Mouse (Mus musculus): ENCODE measurements at regions not wholly inside any gene's neighbourhood (a gene's known extent, or its start where the extent isn't known, plus 50 kb on each side); places are given as distances from the start of the nearest gene placed in this dataset.
A peak's percentile ranks its signal among the peaks of the same experiment; 100 is the strongest.

DNA sequence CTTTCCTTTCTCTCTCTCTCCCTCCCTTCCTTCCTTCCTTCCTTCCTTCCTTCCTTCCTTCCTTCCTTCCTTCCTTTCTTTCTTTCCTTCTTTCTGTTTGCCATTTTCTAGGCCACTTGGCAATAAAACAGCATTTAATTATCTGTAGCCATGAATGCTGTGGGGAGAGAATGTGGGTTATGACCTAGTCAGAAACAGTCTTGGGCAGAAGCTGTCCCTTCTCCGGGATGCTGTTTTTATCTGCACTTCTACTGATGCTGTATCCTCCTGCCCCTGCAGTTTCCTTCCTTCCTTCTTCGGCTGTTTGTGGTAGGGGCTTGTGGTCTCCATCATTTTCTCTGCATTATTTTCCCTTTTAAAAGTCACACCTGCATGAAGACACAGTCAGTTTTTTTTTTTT lies 272.3 kb upstream of the Sox2 start:
- DNase-seq (ENCODE audit: low spot score): no peak

GRCm38 (mm10) chr3:34377329-34377728 lies 272.9 kb upstream of the Sox2 start:
- no peak for DNase-seq (ENCODE audit: low spot score)

DNA sequence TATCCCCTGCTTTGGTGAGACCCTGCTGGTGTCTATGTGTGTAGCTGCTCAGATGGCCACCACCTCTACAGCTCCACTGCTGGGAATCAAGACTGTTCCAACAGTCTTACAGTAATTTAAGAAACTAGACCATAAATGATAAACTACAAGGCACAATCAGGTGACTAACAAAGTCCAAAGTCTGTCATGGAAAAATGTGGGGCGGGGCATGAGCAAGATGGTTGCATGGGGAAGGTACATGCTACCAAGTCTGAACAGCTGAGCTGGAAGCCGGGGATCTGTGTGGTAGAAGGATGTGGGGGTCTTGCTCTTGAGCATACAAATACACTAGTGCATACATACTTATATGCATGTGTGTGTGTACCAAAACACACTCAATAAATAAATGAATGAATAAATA lies 278.8 kb upstream of the Sox2 start:
- DNase-seq (ENCODE audit: low spot score): no peak

DNA sequence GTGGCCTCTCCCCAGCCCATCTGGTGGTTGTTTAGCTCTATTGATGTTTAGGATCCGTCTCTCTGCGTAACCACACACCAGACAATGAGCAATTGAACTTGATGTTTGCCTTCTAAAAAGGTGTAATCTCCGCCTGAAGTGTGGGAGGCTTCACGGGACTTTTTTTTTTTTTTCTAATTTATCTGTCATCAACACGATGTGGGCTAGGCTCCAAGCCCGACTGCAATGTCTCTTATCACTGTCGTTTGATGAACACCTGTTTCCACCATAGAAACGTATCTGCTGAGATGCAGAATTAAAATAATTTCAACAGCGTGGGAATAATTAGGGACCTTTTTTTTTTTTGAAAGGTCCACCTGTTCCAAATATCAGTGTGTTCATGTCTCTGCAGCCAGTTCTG lies 257.0 kb upstream of the Dnajc19 start:
- no peak for DNase-seq (ENCODE audit: low spot score)

GRCm38 (mm10) chr3:34333555-34333954 lies 252.4 kb upstream of the Dnajc19 start:
- no peak for DNase-seq (ENCODE audit: low spot score)

GRCm38 (mm10) chr3:34331889-34332276 lies 250.8 kb upstream of the Dnajc19 start:
- DNase-seq (ENCODE audit: low spot score): no peak

DNA sequence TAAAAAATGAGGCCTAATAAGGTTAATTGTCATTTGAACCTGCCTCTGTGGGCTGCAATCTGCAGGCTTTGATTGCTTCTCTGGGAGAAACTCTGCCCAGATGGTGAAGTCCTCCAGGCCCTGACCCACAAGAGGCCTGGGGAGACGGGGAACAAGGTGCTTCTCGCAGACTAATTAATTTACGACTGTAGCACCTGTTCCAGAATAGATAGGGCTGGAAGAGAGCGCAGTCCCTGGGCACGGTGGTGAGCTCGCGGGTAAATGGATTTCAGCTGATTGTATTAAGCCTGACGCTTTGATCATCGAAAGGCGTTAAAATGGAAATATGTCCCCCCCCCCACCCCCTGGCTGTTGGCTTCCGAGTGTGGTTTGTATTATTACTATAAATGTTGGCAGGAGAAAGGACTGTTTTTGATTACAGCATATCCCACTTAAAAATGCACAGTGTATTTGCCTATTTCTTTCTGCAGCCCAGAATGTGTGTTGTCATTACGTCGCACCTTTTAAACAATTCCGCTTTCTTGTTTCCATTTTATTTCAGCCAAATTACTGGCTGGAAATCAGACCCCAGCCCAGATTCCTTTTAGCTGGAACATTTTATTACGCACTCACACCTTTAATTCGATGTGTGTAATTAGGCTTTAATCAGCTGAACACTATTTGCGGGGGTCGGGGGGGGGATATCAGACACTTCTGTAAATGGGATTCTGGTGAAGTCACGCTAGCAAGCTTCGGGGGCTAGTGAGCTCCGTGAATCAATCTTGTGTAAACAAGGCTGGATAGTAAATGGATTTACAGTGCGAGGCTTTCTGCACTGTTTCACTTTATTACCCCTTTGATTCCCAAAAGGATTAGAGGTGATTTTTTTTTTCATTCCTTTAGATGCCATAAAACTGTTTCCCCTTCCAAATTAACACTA lies 250.1 kb upstream of the Dnajc19 start:
- no peak for DNase-seq (ENCODE audit: low spot score)

DNA sequence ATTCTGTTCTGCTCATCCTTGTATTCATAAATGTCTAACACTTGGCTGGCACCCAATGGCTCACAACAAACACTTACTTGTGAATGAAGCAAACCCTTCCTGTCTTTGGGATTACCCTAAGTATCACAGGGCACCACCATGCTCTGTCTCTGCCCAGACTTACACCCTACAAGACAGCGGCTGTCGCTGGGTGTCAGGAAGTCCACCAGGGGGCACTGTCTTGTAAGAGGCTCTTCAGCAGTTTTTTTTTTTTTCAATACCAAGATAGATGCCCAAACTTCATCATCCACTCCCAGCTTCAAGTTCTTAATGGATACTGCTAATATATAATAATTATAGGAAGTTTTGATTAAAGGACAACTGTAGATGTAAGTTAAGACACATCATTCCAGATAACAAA lies 247.7 kb upstream of the Dnajc19 start:
- peak; percentile 35 for DNase-seq (ENCODE audit: low spot score)

- no peak for DNase-seq (ENCODE audit: low spot score)
Measured at GRCm38 (mm10) chr3:34325669-34326068, 244.5 kb upstream of the Dnajc19 start.

- no peak for DNase-seq (ENCODE audit: low spot score)
Measured at GRCm38 (mm10) chr3:34322527-34323210, 241.5 kb upstream of the Dnajc19 start.

DNA sequence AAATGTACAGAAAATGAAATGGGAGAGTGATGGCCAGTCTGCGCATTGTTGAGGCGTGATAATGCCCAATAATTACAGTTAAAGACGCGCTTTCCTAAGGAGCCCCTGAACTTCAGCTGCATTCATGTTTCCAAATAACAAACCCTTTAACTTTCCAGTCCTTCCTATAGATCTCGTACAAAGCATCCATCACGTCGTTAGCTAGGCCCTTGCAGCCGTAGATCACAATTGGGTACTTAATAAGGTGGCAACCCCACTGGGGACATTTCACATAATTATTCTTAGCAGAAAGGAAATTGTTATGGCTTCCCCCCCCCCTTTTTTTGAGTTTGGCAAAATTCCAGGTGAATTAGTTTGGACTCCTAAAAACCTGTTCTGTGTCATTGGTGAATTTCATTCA lies 233.7 kb upstream of the Dnajc19 start:
- no peak for DNase-seq (ENCODE audit: low spot score)

DNA sequence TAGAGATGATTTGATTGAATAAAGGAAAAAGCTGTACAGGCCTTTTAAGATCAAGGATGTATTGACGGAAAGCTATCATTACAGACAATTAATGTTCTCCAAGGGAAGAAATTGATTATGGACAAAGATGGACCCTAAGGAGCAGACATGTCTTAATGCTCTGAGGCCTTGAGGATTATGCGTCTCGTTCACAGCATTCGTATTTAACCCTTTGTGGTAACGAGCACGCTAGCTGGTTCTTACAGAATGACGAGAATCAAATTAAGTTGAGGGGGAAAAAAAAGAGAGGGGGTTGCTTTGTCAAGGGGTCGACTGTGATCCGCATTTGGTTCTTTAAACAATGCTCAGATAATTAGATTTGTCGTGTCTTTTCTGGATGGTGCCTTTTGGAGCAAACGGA lies 233.3 kb upstream of the Dnajc19 start:
- DNase-seq (ENCODE audit: low spot score): no peak

GRCm38 (mm10) chr3:34311944-34312343 lies 230.8 kb upstream of the Dnajc19 start:
- no peak for DNase-seq (ENCODE audit: low spot score)

- DNase-seq (ENCODE audit: low spot score): no peak
Measured at GRCm38 (mm10) chr3:34299637-34300036, 218.5 kb upstream of the Dnajc19 start.

- no peak for DNase-seq (ENCODE audit: low spot score)
Measured at GRCm38 (mm10) chr3:34287836-34288235, 206.7 kb upstream of the Dnajc19 start.

DNA sequence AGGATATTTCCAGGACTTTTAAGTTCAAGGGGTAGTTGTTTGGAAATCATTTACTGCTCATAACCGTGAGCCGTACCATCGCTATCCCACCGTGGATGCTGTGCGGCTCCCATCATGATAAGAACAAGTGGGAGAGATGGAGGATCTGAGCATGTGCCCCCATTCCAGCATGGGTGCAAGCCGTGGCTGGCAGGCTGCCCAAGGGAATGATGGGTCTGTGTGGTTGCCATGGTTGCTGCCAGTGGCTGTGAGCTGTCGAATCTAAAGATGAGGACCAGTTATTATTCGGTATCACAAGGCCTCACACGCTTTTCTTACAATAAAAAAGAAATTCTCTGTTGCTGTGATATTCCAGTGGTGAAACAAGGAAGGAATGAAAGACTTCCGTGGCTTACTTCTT lies 189.0 kb upstream of the Dnajc19 start:
- no peak for DNase-seq (ENCODE audit: low spot score)

- DNase-seq (ENCODE audit: low spot score): no peak
Measured at GRCm38 (mm10) chr3:34266462-34266861, 185.3 kb upstream of the Dnajc19 start.

GRCm38 (mm10) chr3:34264811-34265210 lies 183.7 kb upstream of the Dnajc19 start:
- no peak for DNase-seq (ENCODE audit: low spot score)

GRCm38 (mm10) chr3:34252730-34253337 lies 171.7 kb upstream of the Dnajc19 start:
- DNase-seq (ENCODE audit: low spot score): no peak

DNA sequence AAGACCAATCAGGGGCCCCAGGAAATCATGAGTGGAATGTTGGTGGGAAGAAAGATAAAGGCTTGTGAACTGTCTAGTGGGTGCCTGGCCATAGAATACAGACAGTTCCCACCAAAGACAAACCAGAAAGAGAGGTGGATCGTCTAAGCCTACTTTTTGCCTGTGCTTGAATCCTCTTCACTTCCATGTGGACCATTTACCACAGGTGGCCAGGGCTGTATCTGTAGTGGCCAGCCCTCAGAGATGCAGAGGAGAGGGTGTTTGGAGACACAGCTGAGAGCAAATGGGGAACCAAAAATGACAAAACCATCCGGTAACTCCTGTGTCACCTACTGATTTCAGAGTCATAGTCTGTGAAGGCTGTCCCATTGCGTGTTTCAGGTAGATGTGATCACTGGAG lies 161.0 kb upstream of the Dnajc19 start:
- no peak for DNase-seq (ENCODE audit: low spot score)

DNA sequence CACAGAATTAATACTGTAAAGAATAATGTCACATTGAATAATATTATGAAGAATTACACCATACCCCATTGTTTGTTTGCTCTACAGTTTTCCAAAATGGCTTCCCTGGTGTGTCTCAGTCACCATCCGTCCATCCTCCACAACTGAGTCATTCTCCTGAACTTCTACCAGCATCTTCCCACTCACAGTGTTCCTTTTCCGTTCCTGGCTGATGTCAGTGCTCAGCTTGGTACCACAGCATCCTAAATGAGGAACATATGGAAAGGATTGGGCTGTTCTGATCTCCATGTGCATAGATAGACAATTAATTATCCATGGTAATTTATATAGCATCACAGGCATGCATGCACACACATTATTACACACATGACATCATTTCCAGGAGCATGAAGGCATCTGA lies 158.9 kb upstream of the Dnajc19 start:
- no peak for DNase-seq (ENCODE audit: low spot score)

DNA sequence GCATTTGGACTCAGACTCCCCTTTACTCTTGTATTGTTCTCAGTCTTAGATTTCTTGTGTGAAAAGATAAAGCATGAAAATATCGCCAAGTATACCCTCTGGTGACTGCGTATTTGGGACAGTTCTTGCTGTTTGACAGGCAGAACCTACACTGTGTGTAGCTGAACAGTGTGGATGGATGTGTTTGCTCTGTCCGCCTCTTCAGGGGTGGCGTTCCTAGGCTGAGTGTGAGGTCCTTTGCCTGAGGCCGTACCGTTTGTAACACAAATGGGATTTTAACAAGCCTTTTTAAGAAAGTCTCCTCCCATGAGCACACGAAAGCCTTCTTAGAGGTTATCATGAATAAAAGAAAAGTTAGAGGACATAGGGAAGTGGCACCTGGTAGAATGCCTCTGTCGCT lies 153.3 kb upstream of the Dnajc19 start:
- DNase-seq (ENCODE audit: low spot score): no peak
